22 mouse cellular contexts compared by ENCODE assay signal in the genomic region with DNA sequence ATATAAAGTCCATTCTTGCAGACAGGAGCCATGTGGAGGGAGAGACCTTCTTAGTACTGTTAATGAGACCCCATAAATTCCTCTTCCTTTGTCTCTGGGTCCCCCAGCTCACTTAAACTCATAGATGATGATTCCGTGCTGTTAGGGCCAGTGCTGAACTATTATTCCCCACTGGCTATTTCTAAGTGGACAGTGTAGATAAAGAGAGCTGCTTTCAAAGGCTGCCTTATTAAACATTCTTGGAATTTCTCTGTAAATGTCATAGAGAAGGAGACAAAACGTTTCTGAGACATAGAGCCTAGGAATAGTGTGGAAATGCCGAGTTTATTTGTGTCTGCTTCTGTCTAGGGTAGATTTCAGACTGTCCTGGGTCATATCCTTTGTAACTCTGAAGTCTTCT.
"Had no signal": no experiment of that assay in that cellular context is flagged by ENCODE, and none has a peak within 500 bp of the region (broad histone marks: within the 10 kb centered on the region; RNA-seq: fewer than 3 reads in every experiment).

No protein-coding gene starts in this region.

- ATAC-seq: hindbrain, embryonic 16.5 days; inflammation-experienced regulatory T-cells, adult 6 months; intestine, embryonic 15.5 days; intestine, postnatal 0 days; liver, embryonic 12.5 days had no signal

- H3K9me3 ChIP-seq: hindbrain, embryonic 12.5 days; intestine, embryonic 15.5 days; limb, embryonic 13.5 days; limb, embryonic 15.5 days; liver, embryonic 12.5 days had no signal

- H3K4me2 ChIP-seq: heart, embryonic 11.5 days; hindbrain, embryonic 12.5 days; hindbrain, embryonic 14.5 days; intestine, embryonic 15.5 days; limb, embryonic 13.5 days; limb, embryonic 15.5 days; liver, embryonic 12.5 days had no signal

- H3K27me3 ChIP-seq: hindbrain, embryonic 12.5 days; intestine, embryonic 15.5 days; limb, embryonic 13.5 days; limb, embryonic 15.5 days; liver, embryonic 12.5 days had no signal

- H3K4me1 ChIP-seq: hindbrain, embryonic 10.5 days; hindbrain, embryonic 12.5 days; intestine, embryonic 15.5 days; limb, embryonic 13.5 days; limb, embryonic 15.5 days; liver, embryonic 12.5 days had no signal

- H3K36me3 ChIP-seq: hindbrain, embryonic 10.5 days; hindbrain, embryonic 12.5 days; intestine, embryonic 15.5 days; limb, embryonic 13.5 days; limb, embryonic 15.5 days; liver, embryonic 12.5 days had no signal

- H3K27ac ChIP-seq: hindbrain, embryonic 10.5 days; hindbrain, embryonic 12.5 days; hindbrain, embryonic 14.5 days; intestine, embryonic 15.5 days; layer of hippocampus, adult 2 months; limb, embryonic 13.5 days; limb, embryonic 15.5 days; liver, embryonic 12.5 days; liver, embryonic 14.5 days had no signal

- DNase-seq: gastrocnemius, postnatal 25 days; heart, postnatal 10 days; heart, postnatal 4 days; kidney, adult 18-20 months; kidney, adult 8-10 months; kidney, postnatal 14 days; kidney, postnatal 4 days; layer of hippocampus, postnatal 36 days; left cerebral cortex, postnatal 4 days had no signal

- H3K4me3 ChIP-seq: hindbrain, embryonic 10.5 days; hindbrain, embryonic 12.5 days; intestine, embryonic 15.5 days; layer of hippocampus, adult 2 months; limb, embryonic 13.5 days; limb, embryonic 15.5 days; liver, embryonic 12.5 days had no signal

- H3K9ac ChIP-seq: hindbrain, embryonic 12.5 days; hindbrain, embryonic 14.5 days; intestine, embryonic 15.5 days; limb, embryonic 13.5 days; limb, embryonic 15.5 days; liver, embryonic 12.5 days; liver, embryonic 14.5 days had no signal
